Mouse (Mus musculus) frontal cortex, postnatal 10 days (tissue): ENCODE measurements around the gene Fam178b.

Experiments used
- DNase-seq, 2 experiments: peaks; one replicate each; pipeline ENCODE4 v3.0.0; 2022; ENCODE audit warnings: low spot score in 2 of 2, mixed read lengths in 1 of 2

The Fam178b gene

GRCm38 (mm10) chr1:36588476-36589450, 94.2 kb downstream of the Fam178b start:
- no peak for DNase-seq

GRCm38 (mm10) chr1:36587860-36588259, 95.1 kb downstream of the Fam178b start:
- DNase-seq = no peak

GRCm38 (mm10) chr1:36586288-36586687, 96.7 kb downstream of the Fam178b start:
- no peak for DNase-seq

- DNase-seq = no peak
Observed at GRCm38 (mm10) chr1:36583408-36584116, 99.4 kb downstream of the Fam178b start.

- DNase-seq = no peak
Observed at GRCm38 (mm10) chr1:36582211-36582610, 100.8 kb downstream of the Fam178b start.

- no peak for DNase-seq
Observed at GRCm38 (mm10) chr1:36581260-36581659, 101.7 kb downstream of the Fam178b start.

GRCm38 (mm10) chr1:36580384-36581207, 102.4 kb downstream of the Fam178b start:
- peak; percentile 55 to 66 for DNase-seq

GRCm38 (mm10) chr1:36579974-36580383, 103.0 kb downstream of the Fam178b start:
- no peak for DNase-seq

- no peak for DNase-seq
Observed at GRCm38 (mm10) chr1:36576991-36577675, 105.8 kb downstream of the Fam178b start.

- DNase-seq = no peak
Observed at GRCm38 (mm10) chr1:36575347-36575746, 107.6 kb downstream of the Fam178b start.

- no peak for DNase-seq
Observed at GRCm38 (mm10) chr1:36574196-36574955, 108.6 kb downstream of the Fam178b start.

- no peak for DNase-seq
Observed at GRCm38 (mm10) chr1:36573524-36573923, 109.5 kb downstream of the Fam178b start.

- DNase-seq = no peak
Observed at GRCm38 (mm10) chr1:36572709-36573108, 110.3 kb downstream of the Fam178b start.

GRCm38 (mm10) chr1:36572140-36572700, 110.8 kb downstream of the Fam178b start:
- no peak for DNase-seq

- no peak for DNase-seq
Observed at GRCm38 (mm10) chr1:36571627-36572026, 111.4 kb downstream of the Fam178b start.

GRCm38 (mm10) chr1:36570320-36570719, 112.7 kb downstream of the Fam178b start:
- no peak for DNase-seq

GRCm38 (mm10) chr1:36569694-36570276, 113.2 kb downstream of the Fam178b start:
- no peak for DNase-seq

- DNase-seq = no peak
Observed at GRCm38 (mm10) chr1:36568776-36569175, 114.2 kb downstream of the Fam178b start.

- DNase-seq = no peak
Observed at GRCm38 (mm10) chr1:36567818-36568603, 115.0 kb downstream of the Fam178b start.
